Mouse (Mus musculus) liver, embryonic 12.5 days (tissue): ENCODE measurements around the gene Slc8a2. TPM values are rescaled to one million over a fixed set of nuclear protein-coding genes. Genes with fewer than 3 reads are reported as not detected.
A peak's percentile ranks its signal among the peaks of the same experiment; 100 is the strongest.

Source experiments
- ATAC-seq: fragments of 200-750 bp; cut with Nextera tagmentation; 2 replicates; pipeline ENCODE4 v1.8.0; 2017; ENCODE audit warnings: moderate number of reproducible peaks, mild to moderate bottlenecking, moderate library complexity
- H3K27ac ChIP-seq: fragments of 300-500 bp; sonication (generic); 2 replicates; pipeline ENCODE4 v1.5.1; 2016; ENCODE audit warnings: mild to moderate bottlenecking
- H3K27me3 ChIP-seq: fragments of 300-500 bp; sonication (generic); replicated peaks from 2 replicates; pipeline ENCODE4 v1.6.1; 2016; ENCODE audit warnings: mild to moderate bottlenecking, moderate library complexity
- H3K36me3 ChIP-seq: fragments of 300-500 bp; sonication (generic); 2 replicates; pipeline ENCODE4 v1.6.1; 2016; ENCODE audit warnings: mild to moderate bottlenecking, moderate library complexity
- H3K4me1 ChIP-seq: fragments of 300-500 bp; sonication (generic); 2 replicates; pipeline ENCODE4 v1.6.1; 2016
- H3K4me2 ChIP-seq: fragments of 300-500 bp; sonication (generic); 2 replicates; pipeline ENCODE4 v1.6.1; 2016; ENCODE audit warnings: mild to moderate bottlenecking, moderate library complexity
- H3K4me3 ChIP-seq: fragments of 300-500 bp; sonication (generic); 2 replicates; pipeline ENCODE4 v1.5.1; 2016; ENCODE audit warnings: mild to moderate bottlenecking, moderate library complexity
- H3K9ac ChIP-seq: fragments of 300-500 bp; sonication (generic); 2 replicates; pipeline ENCODE4 v1.6.1; 2016; ENCODE audit warnings: mild to moderate bottlenecking, moderate library complexity
- H3K9me3 ChIP-seq: fragments of 300-500 bp; sonication (generic); replicated peaks from 2 replicates; pipeline ENCODE4 v1.6.1; 2016; ENCODE audit warnings: mild to moderate bottlenecking, moderate library complexity
- WGBS: fragments of 180-500 bp; shearing (Covaris S2); methylation state at CpG from one replicate; pipeline ENCODE4 v1.1.7; 2016; ENCODE audit not compliant: insufficient replicate concordance; 5-methylcytosine and 5-hydroxymethylcytosine counted together
- polyA plus RNA-seq: library from polyadenylated mRNA; unstranded; fragments of >200 nt; fragmentation: Nextera tagmentation; extraction: Ambion mirVana; gene quantifications from 2 replicates; pipeline ENCODE4 v1.2.1, GENCODE M21; 2016

Slc8a2 gene
- polyA plus RNA-seq, 1 experiment from 2014 or later: not detected

DNA sequence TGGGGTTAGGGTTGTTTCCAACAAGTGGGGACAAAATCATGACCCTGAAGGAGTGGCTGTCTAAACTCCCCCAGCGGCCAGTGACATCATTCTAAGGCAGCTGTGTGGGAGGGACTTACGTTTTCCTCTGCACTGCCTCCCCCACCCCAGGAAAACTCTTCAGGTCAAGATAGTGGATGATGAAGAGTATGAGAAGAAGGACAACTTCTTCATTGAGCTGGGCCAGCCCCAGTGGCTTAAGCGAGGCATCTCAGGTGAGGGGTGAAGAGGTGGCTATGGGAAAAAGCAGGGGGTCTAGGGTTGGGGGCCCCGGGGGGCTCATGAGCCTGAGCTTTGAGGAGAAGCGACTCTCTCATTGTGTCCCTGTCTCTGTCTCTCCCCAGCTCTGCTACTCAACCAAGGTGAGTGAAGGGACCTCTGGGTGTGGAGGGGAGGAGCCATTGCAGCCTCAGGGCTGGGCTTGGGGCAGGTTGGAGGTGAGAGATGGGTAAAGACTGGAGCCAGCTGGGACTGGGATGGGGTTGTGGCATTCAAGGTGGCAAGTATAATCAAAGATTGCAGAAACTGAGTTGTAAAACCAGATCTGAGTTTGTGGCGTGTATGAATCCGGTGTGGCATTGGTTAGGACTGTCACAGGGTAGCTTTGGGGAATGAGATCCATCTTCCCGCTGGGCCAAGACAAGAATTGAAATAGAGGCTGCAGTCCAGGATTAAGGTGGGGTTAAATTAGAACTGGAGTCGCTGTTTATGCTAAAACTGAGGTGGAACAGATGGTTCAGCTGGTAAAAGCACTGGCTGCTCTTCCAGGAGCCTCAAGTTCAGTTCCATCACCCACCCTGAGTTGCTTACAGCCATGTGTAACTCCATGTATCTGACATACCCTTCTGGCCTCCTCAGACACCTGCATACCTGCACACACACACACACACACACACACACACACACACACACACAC, 20.8 kb downstream of the Slc8a2 start:
- Histone ChIP-seq H3K27ac (no peak overlapping the region), H3K36me3 (no peaks in the 10 kb centered on the region), H3K27me3 (peaks cover 35% of the 10 kb centered on the region), H3K9ac (no peak overlapping the region), H3K4me3 (no peak overlapping the region), H3K4me2 (no peak overlapping the region), H3K9me3 (no peaks in the 10 kb centered on the region), H3K4me1 (no peaks in the 10 kb centered on the region)
- 46% methylated on average over 9 of the region's 9 CpGs for WGBS
- no peak for ATAC-seq

- WGBS: 19% methylated on average over 10 of the region's 10 CpGs
- Histone ChIP-seq H3K4me2 (no peak overlapping the region), H3K36me3 (no peaks in the 10 kb centered on the region), H3K9me3 (no peaks in the 10 kb centered on the region), H3K27ac (no peak overlapping the region), H3K4me3 (no peak overlapping the region), H3K4me1 (no peaks in the 10 kb centered on the region), H3K27me3 (peaks cover 22% of the 10 kb centered on the region), H3K9ac (no peak overlapping the region)
- peak; percentile 55; the same call in 1 of the 2 replicates for ATAC-seq
Measured at GRCm38 (mm10) chr7:16153522-16153921, 23.9 kb downstream of the Slc8a2 start.

DNA sequence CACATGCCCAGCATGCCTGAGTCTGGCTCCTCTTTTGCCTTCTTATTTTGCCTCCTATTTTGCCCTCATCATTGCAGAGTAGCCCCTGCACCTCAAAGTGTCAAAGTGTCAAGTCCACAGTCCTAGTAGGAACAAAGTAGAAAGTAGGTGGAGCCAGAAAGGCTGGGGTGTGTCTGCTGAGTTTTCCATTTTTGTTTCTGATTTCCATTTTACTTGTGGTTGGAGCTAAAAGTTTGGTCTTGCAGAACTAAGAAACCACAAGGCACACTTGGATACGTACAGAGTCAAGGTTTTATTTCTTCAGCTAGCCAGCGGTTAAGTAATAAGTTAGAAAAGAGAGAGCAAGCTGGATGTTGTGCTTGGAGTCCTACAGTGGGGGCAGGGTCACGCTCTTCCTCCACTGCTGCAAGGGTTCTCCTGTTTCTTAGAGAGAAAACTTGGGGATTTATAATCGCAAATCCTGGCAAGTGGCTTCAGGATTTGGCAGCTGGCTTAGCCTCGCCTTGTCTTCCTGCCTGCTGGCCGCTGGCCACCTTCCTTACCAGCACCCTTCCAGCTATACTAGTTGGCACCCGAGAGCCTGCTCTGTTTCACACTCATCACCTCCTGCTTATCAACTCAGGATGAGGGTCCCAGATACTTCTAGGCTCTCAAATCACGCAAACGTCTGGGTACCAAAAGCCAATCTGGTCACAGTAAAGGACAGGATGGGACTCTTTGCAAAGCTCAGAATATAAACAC, 25.7 kb downstream of the Slc8a2 start:
- WGBS: 48% methylated on average over 9 of the region's 9 CpGs
- no peak overlapping the region for H3K4me2 ChIP-seq
- no peak overlapping the region for H3K9ac ChIP-seq
- H3K36me3 ChIP-seq: no peaks in the 10 kb centered on the region
- no peaks in the 10 kb centered on the region for H3K4me1 ChIP-seq
- H3K4me3 ChIP-seq: no peak overlapping the region
- H3K27ac ChIP-seq: no peak overlapping the region
- H3K9me3 ChIP-seq: no peaks in the 10 kb centered on the region
- ATAC-seq: no peak
- H3K27me3 ChIP-seq: peaks cover 37% of the 10 kb centered on the region

- Histone ChIP-seq H3K27me3 (peaks cover 40% of the 10 kb centered on the region), H3K4me1 (no peaks in the 10 kb centered on the region), H3K4me2 (no peak overlapping the region), H3K36me3 (no peaks in the 10 kb centered on the region), H3K4me3 (no peak overlapping the region), H3K9me3 (no peaks in the 10 kb centered on the region; the same call in 1 of the 2 replicates), H3K9ac (no peak overlapping the region), H3K27ac (no peak overlapping the region)
- WGBS: 38% methylated on average over 8 of the region's 8 CpGs
- no peak for ATAC-seq
Measured at GRCm38 (mm10) chr7:16156105-16156714, 26.6 kb downstream of the Slc8a2 start.

GRCm38 (mm10) chr7:16158735-16159134, 29.1 kb downstream of the Slc8a2 start:
- H3K27me3 ChIP-seq: peaks cover 48% of the 10 kb centered on the region
- H3K4me2 ChIP-seq: peak overlapping the region; percentile 8; the same call in 1 of the 2 replicates
- H3K36me3 ChIP-seq: no peaks in the 10 kb centered on the region
- WGBS: 8% methylated on average over 39 of the region's 39 CpGs
- H3K9ac ChIP-seq: no peak overlapping the region
- H3K4me1 ChIP-seq: no peaks in the 10 kb centered on the region
- no peaks in the 10 kb centered on the region; the same call in 1 of the 2 replicates for H3K9me3 ChIP-seq
- no peak overlapping the region for H3K4me3 ChIP-seq
- H3K27ac ChIP-seq: no peak overlapping the region
- ATAC-seq: no peak

DNA sequence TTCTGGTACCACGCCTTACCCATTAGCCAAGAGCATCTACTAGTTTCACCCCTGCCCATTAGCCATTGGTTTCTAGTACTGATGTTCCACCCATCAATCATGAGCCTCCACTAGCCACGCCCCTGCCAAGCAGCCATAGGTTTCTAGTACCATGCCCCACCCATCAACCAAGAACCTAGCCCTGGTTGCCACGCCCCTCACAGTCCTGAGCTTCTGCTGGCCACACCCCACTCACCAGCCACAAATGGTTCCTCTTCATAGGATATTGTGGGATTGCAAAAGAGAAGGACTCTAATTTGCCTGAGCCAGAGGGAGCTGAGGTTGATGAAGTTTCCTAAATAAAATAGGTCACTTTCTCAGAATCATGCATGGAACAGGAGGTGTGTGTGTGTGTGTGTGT, 31.1 kb downstream of the Slc8a2 start:
- Histone ChIP-seq H3K4me1 (no peaks in the 10 kb centered on the region), H3K9ac (no peak overlapping the region), H3K4me3 (no peak overlapping the region), H3K27ac (no peak overlapping the region), H3K36me3 (no peaks in the 10 kb centered on the region), H3K4me2 (no peak overlapping the region), H3K9me3 (no peaks in the 10 kb centered on the region; the same call in 1 of the 2 replicates), H3K27me3 (peaks cover 53% of the 10 kb centered on the region)
- peak; percentile 40; the same call in 1 of the 2 replicates for ATAC-seq
- 51% methylated on average over 3 of the region's 3 CpGs for WGBS

GRCm38 (mm10) chr7:16161302-16161701, 31.7 kb downstream of the Slc8a2 start:
- H3K9ac ChIP-seq: no peak overlapping the region
- no peaks in the 10 kb centered on the region for H3K4me1 ChIP-seq
- no peak overlapping the region for H3K4me3 ChIP-seq
- H3K27ac ChIP-seq: no peak overlapping the region
- H3K4me2 ChIP-seq: no peak overlapping the region
- 84% methylated on average over 9 of the region's 9 CpGs for WGBS
- H3K36me3 ChIP-seq: no peaks in the 10 kb centered on the region
- peaks cover 53% of the 10 kb centered on the region for H3K27me3 ChIP-seq
- H3K9me3 ChIP-seq: no peaks in the 10 kb centered on the region; the same call in 1 of the 2 replicates
- ATAC-seq: no peak

GRCm38 (mm10) chr7:16162036-16162435, 32.4 kb downstream of the Slc8a2 start:
- Histone ChIP-seq H3K36me3 (no peaks in the 10 kb centered on the region), H3K27ac (no peak overlapping the region), H3K27me3 (peaks cover 50% of the 10 kb centered on the region), H3K9ac (no peak overlapping the region), H3K9me3 (no peaks in the 10 kb centered on the region; the same call in 1 of the 2 replicates), H3K4me2 (no peak overlapping the region), H3K4me3 (no peak overlapping the region), H3K4me1 (no peaks in the 10 kb centered on the region)
- ATAC-seq: no peak
- WGBS: 60% methylated on average over 7 of the region's 7 CpGs

GRCm38 (mm10) chr7:16172141-16172581, 42.5 kb downstream of the Slc8a2 start:
- Histone ChIP-seq H3K4me3 (no peak overlapping the region), H3K4me1 (peaks cover 12% of the 10 kb centered on the region; the same call in 1 of the 2 replicates), H3K36me3 (no peaks in the 10 kb centered on the region), H3K27ac (no peak overlapping the region), H3K27me3 (peaks cover 59% of the 10 kb centered on the region), H3K9ac (no peak overlapping the region), H3K4me2 (no peak overlapping the region), H3K9me3 (0 out of 2 replicates have a peak, but pooled peaks cover 7% of the 10 kb centered on the region)
- no peak for ATAC-seq
- WGBS: 13% methylated on average over 1 of the region's 1 CpGs

- no peaks in the 10 kb centered on the region for H3K36me3 ChIP-seq
- H3K27me3 ChIP-seq: peaks cover 64% of the 10 kb centered on the region
- H3K4me1 ChIP-seq: peaks cover 12% of the 10 kb centered on the region; the same call in 1 of the 2 replicates
- ATAC-seq: no peak
- no peak overlapping the region for H3K9ac ChIP-seq
- H3K27ac ChIP-seq: no peak overlapping the region
- H3K9me3 ChIP-seq: 0 out of 2 replicates have a peak, but pooled peaks cover 6% of the 10 kb centered on the region
- no peak overlapping the region for H3K4me3 ChIP-seq
- 42% methylated on average over 1 of the region's 1 CpGs for WGBS
- H3K4me2 ChIP-seq: no peak overlapping the region
Measured at GRCm38 (mm10) chr7:16172586-16173140, 43.0 kb downstream of the Slc8a2 start.

DNA sequence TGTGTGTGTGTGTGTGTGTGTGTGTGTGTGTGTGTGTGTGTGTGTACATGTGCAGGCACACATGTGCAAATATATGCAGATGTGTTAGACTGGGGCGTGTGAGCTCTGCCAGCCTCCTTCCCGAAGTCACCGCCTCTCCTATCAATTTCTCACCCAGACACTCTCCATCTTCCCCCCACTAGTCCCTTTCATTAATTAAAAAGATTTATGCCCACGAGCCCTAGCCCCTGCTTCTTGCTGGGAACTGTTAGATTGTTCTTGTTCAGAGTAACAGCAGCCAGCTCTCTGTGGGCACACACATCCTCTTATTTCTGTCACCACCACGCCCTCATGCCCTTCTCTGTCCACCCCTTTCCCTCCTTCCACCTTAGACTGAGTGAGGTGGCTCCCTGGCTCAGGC, 43.5 kb downstream of the Slc8a2 start:
- H3K4me3 ChIP-seq: no peak overlapping the region
- H3K27me3 ChIP-seq: peaks cover 69% of the 10 kb centered on the region
- H3K27ac ChIP-seq: no peak overlapping the region
- WGBS: 22% methylated on average over 4 of the region's 5 CpGs
- peaks cover 12% of the 10 kb centered on the region; the same call in 1 of the 2 replicates for H3K4me1 ChIP-seq
- H3K4me2 ChIP-seq: no peak overlapping the region
- H3K9me3 ChIP-seq: 0 out of 2 replicates have a peak, but pooled peaks cover under 1% of the 10 kb centered on the region
- H3K36me3 ChIP-seq: no peaks in the 10 kb centered on the region
- no peak for ATAC-seq
- no peak overlapping the region for H3K9ac ChIP-seq
